Mouse (Mus musculus) urinary bladder, postnatal 25 days (tissue): ENCODE measurements at regions not wholly inside any gene's neighbourhood (a gene's known extent, or its start where the extent isn't known, plus 50 kb on each side); places are given as distances from the start of the nearest gene placed in this dataset.

Experiments used
- DNase-seq: peaks from one replicate; pipeline ENCODE4 v3.0.0; 2022; ENCODE audit warnings: low spot score

GRCm38 (mm10) chr6:117237096-117237495 lies 68.8 kb downstream of the Cxcl12 start:
- DNase-seq, result no peak

- DNase-seq, result no peak
These were observed 72.9 kb downstream of the Cxcl12 start for GRCm38 (mm10) chr6:117241206-117241605.

GRCm38 (mm10) chr6:117245398-117245797 lies 77.1 kb downstream of the Cxcl12 start:
- DNase-seq, result no peak

GRCm38 (mm10) chr6:117245849-117246248 lies 77.5 kb downstream of the Cxcl12 start:
- DNase-seq, result no peak

GRCm38 (mm10) chr6:117249230-117249921 lies 81.0 kb downstream of the Cxcl12 start:
- peak; percentile 19 for DNase-seq

- no peak for DNase-seq
These were observed 81.7 kb downstream of the Cxcl12 start for GRCm38 (mm10) chr6:117250051-117250450.

- no peak for DNase-seq
These were observed 83.1 kb downstream of the Cxcl12 start for GRCm38 (mm10) chr6:117251383-117251925.

GRCm38 (mm10) chr6:117252361-117252760 lies 84.0 kb downstream of the Cxcl12 start:
- no peak for DNase-seq

GRCm38 (mm10) chr6:117253036-117253435 lies 84.7 kb downstream of the Cxcl12 start:
- no peak for DNase-seq

- DNase-seq, result no peak
These were observed 85.4 kb downstream of the Cxcl12 start for GRCm38 (mm10) chr6:117253586-117254330.

- DNase-seq, result no peak
These were observed 86.4 kb downstream of the Cxcl12 start for GRCm38 (mm10) chr6:117254620-117255228.

GRCm38 (mm10) chr6:117255399-117256098 lies 87.2 kb downstream of the Cxcl12 start:
- no peak for DNase-seq

GRCm38 (mm10) chr6:117256099-117256471 lies 87.8 kb downstream of the Cxcl12 start:
- DNase-seq, result no peak

- DNase-seq, result no peak
These were observed 89.3 kb downstream of the Cxcl12 start for GRCm38 (mm10) chr6:117257591-117257990.

- no peak for DNase-seq
These were observed 99.6 kb downstream of the Cxcl12 start for GRCm38 (mm10) chr6:117267906-117268305.

GRCm38 (mm10) chr6:117268376-117268775 lies 100.0 kb downstream of the Cxcl12 start:
- DNase-seq, result no peak

GRCm38 (mm10) chr6:117270261-117270660 lies 101.9 kb downstream of the Cxcl12 start:
- no peak for DNase-seq

GRCm38 (mm10) chr6:117271562-117272226 lies 103.4 kb downstream of the Cxcl12 start:
- DNase-seq, result no peak

- no peak for DNase-seq
These were observed 104.1 kb downstream of the Cxcl12 start for GRCm38 (mm10) chr6:117272227-117272955.

GRCm38 (mm10) chr6:117275915-117276314 lies 107.6 kb downstream of the Cxcl12 start:
- DNase-seq, result no peak

GRCm38 (mm10) chr6:117276850-117277249 lies 108.5 kb downstream of the Cxcl12 start:
- no peak for DNase-seq
